ENCODE assay signal across 22 mouse cellular contexts in the genomic region with DNA sequence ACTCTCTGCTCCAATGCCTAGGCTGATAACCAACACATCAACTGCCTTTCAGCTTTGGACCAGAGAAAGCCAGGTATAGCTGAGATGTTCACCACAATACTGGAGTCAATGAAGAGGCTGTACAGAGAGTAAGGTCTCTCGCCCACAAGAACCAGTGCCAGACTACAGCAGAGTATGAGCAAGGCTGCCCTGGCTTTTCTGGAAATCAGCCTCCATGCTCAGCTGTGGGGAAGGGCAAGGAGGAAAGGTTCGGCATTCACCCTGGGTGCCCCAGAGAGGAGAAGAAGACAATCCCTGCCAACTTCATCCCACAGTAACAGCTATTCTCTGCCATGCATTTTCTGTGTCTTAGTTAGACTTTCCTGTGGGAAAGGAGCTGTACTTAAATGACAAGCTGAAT. TPM values are rescaled to one million over a fixed set of nuclear protein-coding genes. Genes with fewer than 3 reads are reported as not detected.
DNase-seq lines count a peak whose midpoint lies in the region; ATAC-seq lines count a peak whose summit lies in the region.
"Had no signal": no experiment of that assay in that cellular context is flagged by ENCODE, and none has a peak within 500 bp of the region (broad histone marks: within the 10 kb centered on the region; RNA-seq: fewer than 3 reads in every experiment).

No protein-coding gene starts in this region.

- no peaks in the 10 kb centered on the region for H3K4me1 ChIP-seq in intestine, embryonic 15.5 days (replicated peaks)
- H3K4me1 ChIP-seq: forebrain, embryonic 13.5 days; hindbrain, embryonic 15.5 days had no signal

- peak; percentile 42; the same call in 1 of the 2 replicates for ATAC-seq in cerebellum, adult (ENCODE audit: insufficient number of reproducible peaks, low FRiP score, low TSS enrichment)
- peak; percentile 60 for ATAC-seq in frontal cortex, adult (ENCODE audit: low TSS enrichment)
- no peak for ATAC-seq in intestine, embryonic 15.5 days
- ATAC-seq: CD4-positive, CD25-positive, alpha-beta regulatory T cell, adult 4 months; forebrain, embryonic 13.5 days; forebrain, postnatal 0 days had no signal

- H3K9me3 ChIP-seq in intestine, embryonic 15.5 days, result no peaks in the 10 kb centered on the region
- H3K9me3 ChIP-seq: forebrain, embryonic 13.5 days; G1E; heart, embryonic 13.5 days; hindbrain, embryonic 15.5 days had no signal

- WGBS in intestine, embryonic 15.5 days, result 73% methylated on average over 2 of the region's 2 CpGs

- no peak overlapping the region for H3K4me3 ChIP-seq in intestine, embryonic 15.5 days (replicated peaks)
- H3K4me3 ChIP-seq: forebrain, embryonic 13.5 days; heart, embryonic 13.5 days; hindbrain, embryonic 15.5 days had no signal

- H3K4me2 ChIP-seq in intestine, embryonic 15.5 days (replicated peaks), result no peak overlapping the region
- H3K4me2 ChIP-seq: forebrain, embryonic 13.5 days; heart, embryonic 13.5 days; hindbrain, embryonic 15.5 days had no signal

- no peak for DNase-seq in cerebellum, postnatal 4 days (ENCODE audit: low spot score in 2 of 2)
- DNase-seq in frontal cortex, postnatal 14 days (ENCODE audit: low spot score in 2 of 2), result no peak
- DNase-seq in cerebellum, postnatal 10 days, result peak; percentile 48 to 64
- no peak for DNase-seq in kidney, adult 18-20 months
- no peak for DNase-seq in urinary bladder, postnatal 10 days (ENCODE audit: low spot score)
- DNase-seq: adrenal gland, postnatal 10 days; B cell, adult 2 months; forebrain, postnatal 0 days; gastrocnemius, postnatal 36 days; heart, adult 11 months; heart, postnatal 36 days; kidney, adult 8-10 months had no signal

- peak overlapping the region; percentile 82 for H3K27ac ChIP-seq in intestine, embryonic 15.5 days
- H3K27ac ChIP-seq: forebrain, embryonic 13.5 days; heart, embryonic 13.5 days; hindbrain, embryonic 15.5 days had no signal

- no peaks in the 10 kb centered on the region for H3K36me3 ChIP-seq in intestine, embryonic 15.5 days
- H3K36me3 ChIP-seq: G1E; heart, embryonic 13.5 days; hindbrain, embryonic 15.5 days had no signal

- no peaks in the 10 kb centered on the region for H3K27me3 ChIP-seq in intestine, embryonic 15.5 days (replicated peaks)
- H3K27me3 ChIP-seq: forebrain, embryonic 13.5 days; hindbrain, embryonic 15.5 days had no signal

- no peak overlapping the region for H3K9ac ChIP-seq in intestine, embryonic 15.5 days
- H3K9ac ChIP-seq: forebrain, embryonic 13.5 days; forebrain, postnatal 0 days; heart, embryonic 13.5 days; hindbrain, embryonic 15.5 days had no signal

RNA-seq across cellular contexts. Expression of gene 4933415F23Rik, which starts 38.1 kb away (rescaled TPM):
- polyA plus RNA-seq in intestine, embryonic 15.5 days (2015; fragmentation: Nextera tagmentation; extraction: Ambion mirVana), result not detected in 2 replicates
- polyA plus RNA-seq: CD4-positive, CD25-positive, alpha-beta regulatory T cell, adult 4 months; forebrain, postnatal 0 days; G1E; heart, embryonic 13.5 days; heart, postnatal 0 days; hindbrain, embryonic 11.5 days; hindbrain, embryonic 15.5 days had no signal

Comparison
In these comparisons a context has a peak if more than half of its experiments do, and no peak if none do; other contexts are left out.
1. DNase-seq: peak in cerebellum, postnatal 10 days (2 of 2); none in cerebellum, postnatal 4 days (0 of 2), frontal cortex, postnatal 14 days (0 of 2), kidney, adult 18-20 months (single experiment) and urinary bladder, postnatal 10 days (single experiment).